ENCODE assay signal across 12 mouse cellular contexts in genomic region chr1:104994612-104994986, GRCm38 (mm10).
DNase-seq lines count a peak whose midpoint lies in the region; ATAC-seq lines count a peak whose summit lies in the region.
"Had no signal": no experiment of that assay in that cellular context is flagged by ENCODE, and none has a peak within 500 bp of the region (broad histone marks: within the 10 kb centered on the region; RNA-seq: fewer than 3 reads in every experiment).

No protein-coding gene starts in this region.

- no peaks in the 10 kb centered on the region for H3K36me3 ChIP-seq in heart, embryonic 16.5 days (ENCODE audit: control insufficient read depth, insufficient read depth)
- H3K36me3 ChIP-seq in embryonic facial prominence, embryonic 14.5 days (ENCODE audit: control insufficient read depth, insufficient read depth, low read length): no peaks in the 10 kb centered on the region
- H3K36me3 ChIP-seq in hindbrain, embryonic 13.5 days: no peaks in the 10 kb centered on the region
- no peaks in the 10 kb centered on the region for H3K36me3 ChIP-seq in midbrain, embryonic 15.5 days (replicated peaks)

- ATAC-seq in heart, embryonic 16.5 days (replicated peaks; ENCODE audit: extremely low read depth, insufficient read depth, low FRiP score): no peak
- ATAC-seq in embryonic facial prominence, embryonic 14.5 days (ENCODE audit: low read depth): no peak
- ATAC-seq in hindbrain, embryonic 13.5 days (ENCODE audit: low FRiP score): peak; percentile 70
- ATAC-seq in midbrain, embryonic 15.5 days (replicated peaks): peak; percentile 59
- no peak for ATAC-seq in megakaryocyte, adult 5-6 weeks (ENCODE audit: poor library complexity, severe bottlenecking)
- ATAC-seq: CD4-positive, CD25-positive, alpha-beta regulatory T cell, adult 4 months had no signal

- DNase-seq in heart, adult 18-20 months: no peak
- DNase-seq in embryonic facial prominence, embryonic 14.5 days (ENCODE audit: low spot score): no peak
- no peak for DNase-seq in cerebellum, adult 9-10 months
- no peak for DNase-seq in spleen, adult 12 weeks (ENCODE audit: low spot score)
- DNase-seq: right cerebral cortex, postnatal 25 days; thymus, adult 2 months had no signal

- H3K4me1 ChIP-seq in heart, embryonic 16.5 days (ENCODE audit: control insufficient read depth, insufficient read depth, low read length): no peaks in the 10 kb centered on the region
- peaks cover 5% of the 10 kb centered on the region; the same call in 1 of the 2 replicates for H3K4me1 ChIP-seq in embryonic facial prominence, embryonic 14.5 days (ENCODE audit: control insufficient read depth, insufficient read depth, low read length)
- H3K4me1 ChIP-seq in hindbrain, embryonic 13.5 days (replicated peaks): no peaks in the 10 kb centered on the region; the same call in 1 of the 2 replicates
- peaks cover 6% of the 10 kb centered on the region for H3K4me1 ChIP-seq in midbrain, embryonic 15.5 days

- H3K27ac ChIP-seq in heart, embryonic 16.5 days (ENCODE audit: low read length): no peak overlapping the region
- H3K27ac ChIP-seq in embryonic facial prominence, embryonic 14.5 days (replicated peaks; ENCODE audit: low read depth, low read length): no peak overlapping the region
- H3K27ac ChIP-seq in hindbrain, embryonic 13.5 days: no peak overlapping the region
- no peak overlapping the region for H3K27ac ChIP-seq in midbrain, embryonic 15.5 days

- H3K27me3 ChIP-seq in heart, embryonic 16.5 days (ENCODE audit: control insufficient read depth, insufficient read depth, low read length): 0 out of 2 replicates have a peak, but pooled peaks cover 3% of the 10 kb centered on the region
- H3K27me3 ChIP-seq in embryonic facial prominence, embryonic 14.5 days (replicated peaks; ENCODE audit: control insufficient read depth, insufficient read depth, low read length): no peaks in the 10 kb centered on the region
- no peaks in the 10 kb centered on the region for H3K27me3 ChIP-seq in hindbrain, embryonic 13.5 days
- H3K27me3 ChIP-seq in midbrain, embryonic 15.5 days (replicated peaks): no peaks in the 10 kb centered on the region

- no peak overlapping the region; the same call in 1 of the 2 replicates for H3K4me3 ChIP-seq in heart, embryonic 16.5 days (ENCODE audit: low read length)
- H3K4me3 ChIP-seq in embryonic facial prominence, embryonic 14.5 days (ENCODE audit: low read depth, low read length): peak overlapping the region; percentile 46; the same call in 1 of the 2 replicates
- H3K4me3 ChIP-seq in hindbrain, embryonic 13.5 days: no peak overlapping the region
- H3K4me3 ChIP-seq in midbrain, embryonic 15.5 days: no peak overlapping the region; the same call in 1 of the 2 replicates

- H3K4me2 ChIP-seq in heart, embryonic 16.5 days (ENCODE audit: low read depth, low read length): peak overlapping the region; percentile 80
- H3K4me2 ChIP-seq in embryonic facial prominence, embryonic 14.5 days (ENCODE audit: low read depth, low read length): peak overlapping the region; percentile 90
- H3K4me2 ChIP-seq in hindbrain, embryonic 13.5 days: peak overlapping the region; percentile 74
- peak overlapping the region; percentile 79 for H3K4me2 ChIP-seq in midbrain, embryonic 15.5 days

- WGBS in heart, embryonic 16.5 days: 78% methylated on average over 3 of the region's 3 CpGs
- WGBS in embryonic facial prominence, embryonic 14.5 days: 58% methylated on average over 3 of the region's 3 CpGs
- WGBS in hindbrain, embryonic 13.5 days: 52% methylated on average over 3 of the region's 3 CpGs
- WGBS in midbrain, embryonic 15.5 days: 54% methylated on average over 3 of the region's 3 CpGs

- H3K9me3 ChIP-seq in heart, embryonic 16.5 days (replicated peaks; ENCODE audit: control insufficient read depth, low read length): no peaks in the 10 kb centered on the region
- no peaks in the 10 kb centered on the region for H3K9me3 ChIP-seq in embryonic facial prominence, embryonic 14.5 days (ENCODE audit: control insufficient read depth, low read length)
- H3K9me3 ChIP-seq in hindbrain, embryonic 13.5 days: no peaks in the 10 kb centered on the region
- no peaks in the 10 kb centered on the region for H3K9me3 ChIP-seq in midbrain, embryonic 15.5 days

- H3K9ac ChIP-seq in heart, embryonic 16.5 days (ENCODE audit: low read length): no peak overlapping the region
- no peak overlapping the region for H3K9ac ChIP-seq in embryonic facial prominence, embryonic 14.5 days (ENCODE audit: low read depth, low read length)
- no peak overlapping the region for H3K9ac ChIP-seq in hindbrain, embryonic 13.5 days
- H3K9ac ChIP-seq in midbrain, embryonic 15.5 days: no peak overlapping the region
- H3K9ac ChIP-seq: liver, postnatal 0 days had no signal

Comparison
In these comparisons a context has a peak if more than half of its experiments do, and no peak if none do; other contexts are left out.
1. ATAC-seq: peak in hindbrain, embryonic 13.5 days (single experiment) and midbrain, embryonic 15.5 days (single experiment); none in heart, embryonic 16.5 days (single experiment), embryonic facial prominence, embryonic 14.5 days (single experiment) and megakaryocyte, adult 5-6 weeks (single experiment).
2. Peak in every context shown above with its lines, with median percentiles within 50 percentile points of each other: H3K4me2 ChIP-seq.